Mouse (Mus musculus) gastrocnemius, adult 18-20 months (tissue): ENCODE measurements around the gene Nrxn1. TPM values are rescaled to one million over a fixed set of nuclear protein-coding genes. Genes with fewer than 3 reads are reported as not detected.

Source experiments
- DNase-seq: peaks from one replicate; pipeline ENCODE4 v3.0.0; 2021; ENCODE audit warnings: low spot score
- long read RNA-seq, 2 experiments: library from polyadenylated mRNA; stranded (forward); transcript quantifications; one replicate each; pipeline ENCODE4 v2.0.0; 2021
- total RNA-seq, 2 experiments: library from RNA; stranded (reverse); gene quantifications; 2 replicates each; pipeline ENCODE4 v1.2.3; 2021

Gene Nrxn1
- total RNA-seq = 1 to 10 TPM in 1 of 2 experiments, under 1 TPM in 1; 0.62 to 1.0 TPM
- long read RNA-seq, experiment 1 = 0 reads
- long read RNA-seq, experiment 2 = 0 reads

- DNase-seq = no peak
Measured at GRCm38 (mm10) chr17:91093042-91093080, at the start of gene Nrxn1. Gene Nrxn1, minus strand, starts transcription at chr17:91093071.

DNA sequence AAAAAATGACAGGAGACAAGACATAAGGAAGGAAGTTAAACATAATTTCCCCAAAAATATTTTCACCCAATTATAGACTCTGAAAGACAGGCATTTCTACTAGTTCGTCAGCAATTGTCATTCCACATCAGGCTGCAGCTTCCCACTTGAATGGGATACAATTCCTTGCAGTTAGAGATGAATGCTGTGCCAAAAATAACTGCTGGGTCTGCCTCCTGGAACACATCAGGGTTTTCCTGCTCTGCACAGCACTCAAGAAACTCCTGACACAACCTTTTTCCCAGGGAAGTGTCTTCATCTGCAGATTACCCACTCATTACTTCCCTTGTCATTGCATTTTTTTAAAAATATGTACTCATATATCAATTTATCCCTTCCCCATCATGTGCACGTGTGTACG is 44.0 kb upstream of the Nrxn1 start:
- no peak for DNase-seq

DNA sequence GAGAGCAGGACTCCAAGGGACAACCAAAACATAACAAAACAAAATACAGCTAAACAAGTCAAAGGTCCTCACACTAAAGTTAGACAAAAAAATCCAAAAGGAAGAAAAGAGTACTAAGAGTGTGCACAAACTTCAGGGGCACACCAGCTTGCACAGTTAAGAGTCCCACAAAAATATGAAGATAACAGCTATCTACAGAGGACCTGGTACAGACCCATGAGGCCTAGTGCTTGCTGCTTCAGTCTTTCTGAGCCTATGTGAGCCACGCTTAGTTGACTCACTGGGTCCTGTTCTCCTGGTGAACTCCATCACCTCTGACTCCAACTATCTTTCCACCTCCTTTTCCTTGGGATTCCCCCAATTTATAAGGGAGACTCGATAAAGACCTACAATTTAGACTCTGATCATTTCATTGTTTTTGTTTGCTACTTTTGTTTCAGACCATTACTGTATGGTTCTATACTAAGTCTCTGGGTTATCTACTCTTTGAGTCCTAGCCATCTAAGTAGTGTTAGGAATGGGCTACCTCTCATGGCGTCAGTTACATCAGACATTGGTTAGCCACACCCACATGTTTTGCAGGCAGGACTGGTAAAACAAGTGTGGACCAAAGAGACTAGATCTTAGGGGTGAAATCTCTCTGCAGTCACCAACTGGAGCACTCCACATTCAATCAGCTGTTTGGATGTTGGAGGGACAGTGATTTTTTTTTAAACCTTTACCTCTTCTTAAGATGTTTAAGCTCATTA is 20.2 kb upstream of the Nrxn1 start:
- DNase-seq = no peak

- no peak for DNase-seq
Measured at GRCm38 (mm10) chr17:91112085-91112484, 19.2 kb upstream of the Nrxn1 start.

- DNase-seq = no peak
Measured at GRCm38 (mm10) chr17:91093081-91093875, 407 bp upstream of the Nrxn1 start.

GRCm38 (mm10) chr17:91092421-91093041 is 340 bp downstream of the Nrxn1 start:
- no peak for DNase-seq

- no peak for DNase-seq
Measured at GRCm38 (mm10) chr17:91090631-91091030, 2.2 kb downstream of the Nrxn1 start.

DNA sequence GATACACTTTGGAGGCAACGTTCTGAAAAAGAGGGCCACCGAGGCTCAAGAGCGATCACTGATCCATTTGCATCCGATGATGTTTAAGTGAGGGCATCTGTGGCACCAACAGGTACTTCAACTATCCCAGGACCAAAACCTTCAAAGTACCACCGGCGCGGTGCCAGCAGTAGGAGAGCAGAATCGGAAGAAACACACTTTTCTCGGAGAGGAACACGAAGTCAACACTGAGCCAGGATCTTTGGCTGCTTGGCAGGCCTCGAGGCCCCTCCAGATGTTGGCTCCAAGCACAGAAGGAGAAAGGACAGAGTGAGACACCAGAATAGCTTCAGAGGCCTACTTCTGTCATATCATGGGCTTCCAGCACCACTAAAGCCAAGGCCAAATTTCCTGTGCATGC is 3.9 kb downstream of the Nrxn1 start:
- DNase-seq = no peak

DNA sequence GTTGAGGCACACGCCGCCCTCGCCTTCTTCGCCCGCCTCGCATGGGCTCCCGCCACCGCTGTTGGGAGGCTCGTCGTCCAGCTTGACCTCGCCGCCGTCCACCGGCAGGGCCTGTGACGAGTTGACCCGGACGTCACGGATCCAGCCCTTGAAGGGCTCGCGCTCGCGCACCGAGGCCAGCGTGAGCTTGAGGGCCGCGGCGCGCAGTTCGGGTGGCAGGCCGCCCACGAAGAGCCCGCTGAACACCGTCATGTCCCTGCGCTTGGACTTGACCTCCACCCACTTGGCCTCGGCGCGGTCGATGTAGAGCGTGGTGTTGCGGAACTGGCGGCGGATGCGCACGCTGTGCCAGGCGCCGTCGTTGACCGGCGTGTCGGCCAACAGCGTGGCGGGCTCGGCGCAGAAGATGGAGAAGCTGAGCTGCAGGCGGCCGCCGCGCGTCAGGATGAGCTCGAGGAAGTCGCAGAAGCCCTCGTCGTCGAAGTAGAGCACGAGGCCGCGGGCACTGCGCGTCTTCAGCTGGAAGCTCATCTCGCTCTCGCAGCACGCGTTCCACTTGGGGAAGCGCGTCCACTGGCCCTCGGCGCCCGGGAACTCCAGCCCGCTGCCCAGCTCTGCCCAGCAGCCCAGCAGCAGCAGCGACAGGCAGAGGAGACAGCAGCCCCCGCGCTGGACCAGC is 4.7 kb downstream of the Nrxn1 start:
- no peak for DNase-seq

DNA sequence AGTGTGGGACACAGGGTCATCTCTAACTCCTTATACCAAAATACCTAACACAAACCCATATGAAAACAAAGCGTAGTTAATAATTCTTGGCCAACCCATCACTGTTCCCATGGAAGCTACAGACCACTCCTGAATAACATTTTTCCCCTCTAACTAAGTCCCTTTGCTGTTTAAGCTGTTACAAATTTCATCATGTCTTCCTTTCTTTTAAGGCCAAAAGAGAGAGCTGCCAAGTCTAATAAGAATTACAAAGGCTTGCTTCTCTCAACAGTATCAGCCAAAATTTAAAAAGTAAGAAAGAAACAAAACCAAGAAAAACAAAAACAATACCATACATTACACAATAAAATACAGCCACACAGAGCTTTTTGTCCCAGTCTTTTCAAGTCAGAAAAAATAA is 6.5 kb downstream of the Nrxn1 start:
- no peak for DNase-seq

GRCm38 (mm10) chr17:91085416-91085815 is 7.5 kb downstream of the Nrxn1 start:
- DNase-seq = no peak

GRCm38 (mm10) chr17:91079096-91079495 is 13.8 kb downstream of the Nrxn1 start:
- DNase-seq = no peak

DNA sequence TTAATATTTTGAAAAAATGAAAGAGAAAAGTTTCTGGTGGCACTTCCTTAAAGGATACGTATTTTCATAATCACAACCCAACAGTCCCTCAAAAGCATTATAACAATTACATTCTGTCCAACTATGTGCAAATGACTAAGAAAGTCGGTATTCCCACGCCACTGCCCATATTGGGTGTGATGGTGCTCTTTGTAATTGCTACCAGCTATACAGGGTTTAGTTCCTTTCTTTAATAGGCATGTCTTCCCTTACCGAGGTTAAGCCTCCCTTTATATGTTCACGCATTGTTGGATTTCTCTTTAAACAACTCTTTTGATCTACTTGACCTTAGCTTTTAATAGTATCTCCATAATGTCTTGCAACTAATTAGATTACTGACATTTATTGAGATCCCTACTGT is 18.1 kb downstream of the Nrxn1 start:
- no peak for DNase-seq

GRCm38 (mm10) chr17:91033466-91033865 is 59.4 kb downstream of the Nrxn1 start:
- DNase-seq = no peak

DNA sequence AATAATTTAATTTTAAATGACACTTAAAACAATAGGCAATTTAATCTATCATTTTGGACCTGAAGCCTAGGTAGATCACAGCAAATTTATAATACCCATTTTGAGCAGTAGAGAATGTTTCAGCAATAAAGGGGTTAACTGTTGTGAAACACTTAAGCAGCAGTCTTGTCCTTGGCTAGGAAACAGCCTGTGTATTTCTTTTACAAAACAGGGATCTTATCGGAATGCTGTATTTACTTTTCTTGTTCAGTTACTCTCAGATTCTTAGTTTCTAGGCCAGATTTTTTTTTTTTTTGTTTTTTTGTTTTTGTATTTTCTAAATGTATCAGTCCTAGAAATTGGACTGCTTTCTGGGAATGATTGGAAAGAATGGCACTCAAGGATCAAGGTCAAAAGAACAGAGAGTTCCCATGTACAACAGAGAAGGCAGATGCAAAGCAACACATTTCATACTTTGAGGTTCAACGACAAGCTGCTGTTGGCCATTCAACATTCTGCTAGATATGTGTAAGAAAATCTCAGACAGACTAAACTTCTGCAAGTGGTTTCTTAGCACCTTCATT is 67.7 kb downstream of the Nrxn1 start:
- DNase-seq = no peak

DNA sequence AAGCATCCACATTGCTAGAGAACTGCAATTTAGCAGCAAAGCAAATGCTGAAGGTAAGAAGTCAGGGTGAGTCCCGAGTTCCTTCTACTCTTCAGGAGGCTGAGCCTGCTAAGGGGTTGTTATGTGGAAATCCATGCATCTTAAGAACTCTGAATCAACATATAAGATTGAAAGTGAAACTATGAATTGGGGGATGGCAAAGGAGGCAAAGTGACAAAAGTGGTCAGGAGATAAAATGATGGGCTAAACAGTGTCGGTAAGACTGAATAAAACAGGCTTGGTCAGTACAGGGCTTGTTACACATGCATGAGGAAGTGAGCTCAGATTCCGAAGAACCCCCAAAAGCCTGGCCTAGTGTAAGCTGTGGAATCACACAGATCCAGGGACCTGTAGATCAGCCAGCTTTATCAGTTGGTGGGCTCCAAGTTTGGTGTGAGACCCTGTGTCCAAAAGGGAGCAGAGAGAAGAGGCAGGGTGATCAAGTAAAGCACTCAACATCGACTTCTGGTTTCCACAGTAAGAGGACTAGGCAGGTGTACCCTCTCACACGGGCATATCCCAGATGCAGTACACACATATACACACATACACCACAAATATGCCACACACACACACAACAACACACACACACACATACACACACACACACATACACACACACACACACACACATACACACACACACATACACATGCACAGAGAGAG is 85.3 kb downstream of the Nrxn1 start:
- DNase-seq = no peak

- no peak for DNase-seq
Measured at GRCm38 (mm10) chr17:91000389-91000788, 92.5 kb downstream of the Nrxn1 start.

DNA sequence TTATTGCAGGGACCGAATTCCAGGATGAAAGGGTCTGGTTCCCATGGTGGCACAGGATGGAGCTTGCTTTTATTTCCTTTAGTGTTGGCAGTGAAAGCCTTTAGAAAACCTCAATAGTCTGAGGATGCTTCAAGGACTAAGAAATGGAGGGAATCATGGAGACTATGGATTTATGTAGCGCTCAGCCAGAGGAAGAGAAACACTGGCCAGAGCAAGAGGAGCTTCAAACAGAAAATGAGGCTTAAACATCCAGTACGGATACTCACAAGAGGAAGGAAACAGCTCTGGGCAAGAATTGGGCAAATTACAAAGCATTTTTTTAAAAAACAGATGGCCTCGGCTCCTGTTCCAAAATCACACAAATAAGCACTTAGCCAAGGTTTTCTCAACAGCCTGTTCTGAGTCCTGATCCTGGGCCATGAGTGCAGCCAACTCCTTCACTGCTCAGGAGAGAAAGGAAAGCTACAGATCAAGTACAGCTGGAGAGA is 93.2 kb downstream of the Nrxn1 start:
- DNase-seq = peak; percentile 3

- DNase-seq = no peak
Measured at GRCm38 (mm10) chr17:90997714-90998113, 95.2 kb downstream of the Nrxn1 start.

DNA sequence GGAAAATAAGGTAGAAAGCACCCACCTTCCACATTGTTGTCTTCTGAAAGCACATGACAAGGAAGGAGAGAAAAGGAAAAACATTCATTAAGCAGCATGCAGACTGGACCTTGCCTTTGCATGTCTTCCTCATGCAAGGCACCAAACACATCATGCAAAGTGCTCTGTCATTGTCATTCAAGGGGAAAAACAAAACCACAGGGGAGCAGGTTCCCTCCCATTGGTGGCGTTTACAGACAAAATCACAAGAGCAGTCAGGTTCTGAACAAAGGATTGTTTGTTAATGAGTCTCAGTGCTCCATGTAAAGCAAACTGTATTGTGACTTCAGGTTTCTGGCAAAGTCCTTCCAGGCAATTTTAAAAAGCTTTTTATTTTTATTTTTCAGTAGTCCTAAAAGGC is 97.4 kb downstream of the Nrxn1 start:
- DNase-seq = no peak

- no peak for DNase-seq
Measured at GRCm38 (mm10) chr17:90994247-90994646, 98.6 kb downstream of the Nrxn1 start.
